Mouse (Mus musculus) G1E (cell line): ENCODE data around the gene Ppp1r15a. TPM values are rescaled to one million over a fixed set of nuclear protein-coding genes. Genes with fewer than 3 reads are reported as not detected.

Source experiments
- ATAC-seq: 2 replicates; pipeline ENCODE4 v1.8.0; 2016; ENCODE audit warnings: mild to moderate bottlenecking; ENCODE audit not compliant: insufficient number of reproducible peaks, poor library complexity, low FRiP score, severe bottlenecking; ENCODE audit errors: extremely low read depth
- DNase-seq: peaks from one replicate; pipeline ENCODE4 v3.0.0; 2012; ENCODE audit warnings: low spot score
- H3K27me3 ChIP-seq: 2 replicates; pipeline ENCODE4 v1.6.1; 2012; ENCODE audit warnings: mild to moderate bottlenecking, low read length, inconsistent platforms; ENCODE audit not compliant: insufficient read depth
- H3K36me3 ChIP-seq: replicated peaks from 2 replicates; pipeline ENCODE3; 2012; ENCODE audit warnings: mild to moderate bottlenecking, inconsistent platforms
- H3K4me1 ChIP-seq: 2 replicates; pipeline ENCODE4 v1.6.1; 2012; ENCODE audit warnings: low read depth, low read length, inconsistent platforms, mixed read lengths; ENCODE audit not compliant: insufficient read depth
- H3K4me3 ChIP-seq: 2 replicates; pipeline ENCODE4 v1.5.1; 2012; ENCODE audit warnings: low read depth, mild to moderate bottlenecking, inconsistent platforms, low read length, moderate library complexity, mixed read lengths
- H3K9me3 ChIP-seq: replicated peaks from 2 replicates; pipeline ENCODE4 v1.6.1; 2012; ENCODE audit warnings: inconsistent platforms
- CTCF ChIP-seq: IDR thresholded peaks from 2 replicates; pipeline ENCODE4 v1.5.1; 2012; ENCODE audit warnings: low read depth, low read length, inconsistent platforms, mixed read lengths
- GATA1 ChIP-seq: IDR thresholded peaks from 2 replicates; pipeline ENCODE4 v1.6.1; 2012; ENCODE audit warnings: borderline replicate concordance, low read length, inconsistent platforms, mixed read lengths
- GATA2 ChIP-seq: IDR thresholded peaks from 2 replicates; pipeline ENCODE4 v1.6.1; 2012; ENCODE audit warnings: low read depth, low read length, inconsistent platforms, borderline replicate concordance
- POLR2AphosphoS5 ChIP-seq: IDR thresholded peaks from 2 replicates; pipeline ENCODE4 v1.6.1; 2012; ENCODE audit warnings: low read depth, low read length, inconsistent platforms; ENCODE audit not compliant: insufficient replicate concordance
- TAL1 ChIP-seq: conservative IDR thresholded peaks from 2 replicates; pipeline ENCODE4 v1.6.1; 2012; ENCODE audit warnings: low read depth, low read length, inconsistent platforms, mixed read lengths
- polyA plus RNA-seq: library from polyadenylated mRNA; stranded (reverse); fragments of >175 nt; gene quantifications from 2 replicates; pipeline ENCODE4 v1.2.3, GENCODE M21; 2012
- total RNA-seq, 2 experiments: library from RNA; stranded (forward) in 1 of 2; stranded (reverse) in 1 of 2; fragments of 200-1000 nt in 1 of 2; fragments of >200 nt in 1 of 2; fragmentation: Nextera tagmentation in 1 of 2; gene quantifications; 2 replicates each; pipeline ENCODE4 v1.2.3; 2014 to 2017

The Ppp1r15a gene
- total and polyA plus RNA-seq, 3 experiments = 62.3 to 75.0 (median 67.9) TPM

GRCm38 (mm10) chr7:45540213-45540612, 14.1 kb upstream of the Ppp1r15a start:
- Histone ChIP-seq H3K36me3 (no peaks in the 10 kb centered on the region), H3K9me3 (0 out of 2 replicates have a peak, but pooled peaks cover 3% of the 10 kb centered on the region), H3K27me3 (peaks cover 55% of the 10 kb centered on the region), H3K4me3 (no peak overlapping the region), H3K4me1 (peaks cover 3% of the 10 kb centered on the region; the same call in 1 of the 2 replicates)
- ATAC-seq = no peak
- TF ChIP-seq GATA2 (no peak), TAL1 (no peak), CTCF (no peak), GATA1 (no peak), POLR2AphosphoS5 (no peak)
- no peak for DNase-seq

- peaks cover 5% of the 10 kb centered on the region; the same call in 1 of the 2 replicates for H3K4me1 ChIP-seq
- H3K4me3 ChIP-seq = no peak overlapping the region
- no peaks in the 10 kb centered on the region for H3K9me3 ChIP-seq
- ATAC-seq (no peak), DNase-seq (no peak)
- peaks cover 60% of the 10 kb centered on the region for H3K27me3 ChIP-seq
- H3K36me3 ChIP-seq = no peaks in the 10 kb centered on the region
- TF ChIP-seq GATA1 (no peak), TAL1 (no peak)
Observed at GRCm38 (mm10) chr7:45539095-45539494, 13.0 kb upstream of the Ppp1r15a start.

DNA sequence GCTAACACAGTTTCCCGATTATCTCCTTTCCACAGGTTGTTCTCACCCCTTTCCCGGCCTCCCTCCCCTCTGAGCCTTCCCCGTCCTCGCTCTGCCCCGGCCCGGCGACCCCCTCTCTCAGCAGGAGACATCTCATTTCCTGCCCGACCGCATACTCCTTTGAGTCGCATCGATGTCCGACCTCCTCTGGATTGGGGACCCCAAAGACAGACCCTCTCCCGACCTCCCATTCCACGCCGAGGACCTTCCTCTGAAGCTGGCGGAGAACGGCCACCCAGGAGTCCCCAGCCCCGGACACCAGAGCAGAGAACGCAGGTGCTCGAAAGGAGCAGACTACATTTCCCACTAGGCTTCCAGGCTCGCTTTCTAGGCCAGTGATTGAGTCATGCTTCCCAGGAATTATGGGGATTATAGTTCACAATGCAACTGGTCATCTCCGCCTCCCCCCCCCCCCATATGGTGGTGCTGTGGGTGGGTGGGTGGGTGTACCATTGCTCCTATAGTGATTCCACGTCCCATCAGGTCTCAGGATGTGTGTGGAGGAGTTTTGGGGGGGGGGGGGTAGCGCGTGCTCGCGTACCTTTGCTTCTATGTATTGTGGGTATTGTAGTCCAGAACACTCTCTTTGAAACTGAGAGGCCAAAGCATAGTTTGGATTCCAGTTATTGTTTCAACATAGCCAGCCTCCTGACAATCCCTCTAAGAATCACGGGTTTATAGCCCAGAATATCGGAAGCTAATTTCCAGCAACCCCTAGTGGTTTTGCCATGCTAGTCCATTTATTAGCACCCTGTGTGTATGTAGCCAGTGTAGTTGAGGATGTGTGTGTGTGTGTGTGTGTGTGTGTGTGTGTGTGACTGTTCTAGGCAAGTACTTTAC, 12.3 kb upstream of the Ppp1r15a start:
- no peak overlapping the region for H3K4me3 ChIP-seq
- TF ChIP-seq GATA2 = no peak
- no peak for TF ChIP-seq TAL1
- TF ChIP-seq GATA1 = no peak
- no peak for TF ChIP-seq CTCF
- no peak for TF ChIP-seq POLR2AphosphoS5
- no peak for ATAC-seq
- DNase-seq = no peak
- peaks cover 5% of the 10 kb centered on the region; the same call in 1 of the 2 replicates for H3K4me1 ChIP-seq
- H3K27me3 ChIP-seq = peaks cover 57% of the 10 kb centered on the region
- H3K36me3 ChIP-seq = no peaks in the 10 kb centered on the region
- no peaks in the 10 kb centered on the region for H3K9me3 ChIP-seq

- no peak for TF ChIP-seq CTCF
- no peak overlapping the region for H3K4me3 ChIP-seq
Observed at GRCm38 (mm10) chr7:45537602-45538001, 11.5 kb upstream of the Ppp1r15a start.

DNA sequence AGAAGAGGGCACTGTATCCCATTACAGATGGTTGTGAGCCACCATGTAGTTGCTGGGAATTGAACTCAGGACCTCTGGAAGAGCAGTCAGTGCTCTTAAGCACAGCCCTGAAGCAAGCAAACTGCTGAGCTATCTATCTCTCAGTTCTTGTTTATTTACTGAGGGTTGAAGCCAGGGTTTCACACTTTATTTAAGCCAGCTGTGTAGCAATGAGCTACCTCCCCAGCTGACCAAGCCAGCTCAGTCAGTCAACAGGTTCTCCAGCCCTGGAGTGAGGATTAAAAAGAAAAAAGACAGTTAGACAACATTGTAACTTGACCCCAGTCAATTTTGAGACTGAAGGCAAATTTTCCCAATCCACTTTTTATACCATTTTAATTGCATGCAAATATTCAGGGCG, 9.6 kb upstream of the Ppp1r15a start:
- ATAC-seq = no peak
- no peak for DNase-seq
- H3K36me3 ChIP-seq = no peaks in the 10 kb centered on the region
- H3K9me3 ChIP-seq = no peaks in the 10 kb centered on the region
- no peak for TF ChIP-seq GATA2
- TF ChIP-seq GATA1 = no peak
- no peak for TF ChIP-seq TAL1
- TF ChIP-seq POLR2AphosphoS5 = no peak
- no peak for TF ChIP-seq CTCF
- no peak overlapping the region for H3K4me3 ChIP-seq
- H3K4me1 ChIP-seq = peaks cover 3% of the 10 kb centered on the region
- peaks cover 55% of the 10 kb centered on the region for H3K27me3 ChIP-seq

More at GRCm38 (mm10) chr7:45537602-45538001, 11.5 kb upstream of the Ppp1r15a start:
- ATAC-seq = no peak
- no peaks in the 10 kb centered on the region for H3K9me3 ChIP-seq
- peaks cover 57% of the 10 kb centered on the region for H3K27me3 ChIP-seq
- no peaks in the 10 kb centered on the region for H3K36me3 ChIP-seq
- DNase-seq = no peak
- peaks cover 5% of the 10 kb centered on the region; the same call in 1 of the 2 replicates for H3K4me1 ChIP-seq

DNA sequence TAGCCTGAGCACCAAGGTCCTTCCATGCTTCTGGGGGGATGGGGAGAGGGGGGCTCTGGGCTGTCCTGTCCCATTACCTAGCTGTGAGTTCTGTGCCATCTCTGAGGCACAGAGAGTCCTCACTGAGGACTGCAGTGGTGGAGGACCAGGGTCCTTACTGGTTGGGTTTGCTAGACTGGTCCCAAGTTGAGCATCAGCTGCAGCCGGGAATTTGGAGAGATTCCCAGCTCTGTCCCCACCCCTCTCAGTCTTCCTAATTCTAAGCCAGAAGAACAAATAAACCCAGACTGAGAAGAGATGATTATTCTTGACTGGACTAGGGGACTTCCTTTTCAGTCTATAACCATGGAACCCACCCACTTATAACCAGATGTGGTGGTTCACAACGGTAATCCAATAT, 4.6 kb upstream of the Ppp1r15a start:
- H3K4me1 ChIP-seq = peaks cover 35% of the 10 kb centered on the region

More for the DNA sequence above, 4.6 kb upstream of the Ppp1r15a start:
- no peaks in the 10 kb centered on the region for H3K36me3 ChIP-seq
- DNase-seq = no peak
- TF ChIP-seq GATA1 (no peak), TAL1 (no peak), CTCF (no peak), POLR2AphosphoS5 (no peak), GATA2 (no peak)
- H3K4me3 ChIP-seq = no peak overlapping the region
- peaks cover 22% of the 10 kb centered on the region for H3K27me3 ChIP-seq
- ATAC-seq = no peak
- no peaks in the 10 kb centered on the region for H3K9me3 ChIP-seq
